Mouse (Mus musculus): Measurements from ENCODE around the gene Phf5a. TPM values are rescaled to one million over a fixed set of nuclear protein-coding genes. Genes with fewer than 3 reads are reported as not detected.

Gene Phf5a
- total and polyA plus RNA-seq, 2 experiments from 2014 or later, result 41.5 to 107 TPM

DNA sequence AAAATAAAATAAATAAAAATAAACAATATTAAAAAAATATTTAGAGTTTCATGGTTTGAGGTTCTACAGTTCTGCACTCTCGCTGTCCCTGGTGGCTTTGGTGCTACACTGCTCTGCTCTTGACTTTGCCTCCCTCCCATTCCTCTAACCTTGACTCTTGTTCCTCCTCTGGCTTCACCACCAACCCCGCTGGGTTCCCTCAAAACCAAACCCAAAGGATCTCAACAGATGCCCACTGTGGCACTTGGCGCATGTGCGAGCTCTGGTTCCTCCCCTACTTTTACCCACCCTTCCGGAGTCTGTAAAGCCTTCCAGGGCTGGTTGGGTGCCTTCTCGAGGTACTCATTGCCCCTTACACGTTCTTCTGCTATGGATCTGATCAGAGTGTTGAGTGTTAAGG, 29.4 kb downstream of the Phf5a start:
- no peak overlapping the region for H3K4me2 ChIP-seq (ENCODE audit: low read depth)
- no peak for ATAC-seq
- H3K27ac ChIP-seq (ENCODE audit: low read depth, low read length), result no peak overlapping the region
- 87% methylated on average over 7 of the region's 7 CpGs for WGBS
- H3K9me3 ChIP-seq (ENCODE audit: low read length), result no peaks in the 10 kb centered on the region
- no peaks in the 10 kb centered on the region for H3K4me1 ChIP-seq (ENCODE audit: insufficient read depth)
- H3K4me3 ChIP-seq (ENCODE audit: low read depth, low read length), result no peak overlapping the region
- H3K27me3 ChIP-seq (ENCODE audit: insufficient read depth, low read length), result no peaks in the 10 kb centered on the region
- no peak for TF ChIP-seq CTCF (IDR thresholded peaks at IDR 0.05; ENCODE audit: low read depth)
- no peak overlapping the region for H3K9ac ChIP-seq
- H3K36me3 ChIP-seq (ENCODE audit: insufficient read depth), result no peaks in the 10 kb centered on the region
- no peak for DNase-seq

DNA sequence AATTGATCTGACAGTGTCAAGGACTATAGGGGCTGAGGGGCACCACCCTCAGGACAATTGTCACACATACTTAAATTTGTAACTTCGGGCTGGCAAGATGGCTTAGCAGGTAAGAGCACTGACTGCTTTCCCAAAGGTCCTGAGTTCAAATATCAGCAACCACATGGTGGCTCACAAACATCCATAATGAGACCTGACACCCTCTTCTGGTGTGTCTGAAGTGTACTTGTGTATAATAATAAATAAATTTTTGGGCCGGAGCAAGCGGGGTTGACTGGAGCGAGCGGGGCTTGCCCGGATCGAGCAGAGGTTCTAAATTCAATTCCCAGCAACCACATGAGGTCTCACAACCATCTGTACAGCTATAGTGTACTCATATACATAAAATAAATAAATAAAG, 31.4 kb downstream of the Phf5a start:
- Histone ChIP-seq H3K4me2 (ENCODE audit: low read depth) (no peak overlapping the region), H3K9ac (no peak overlapping the region), H3K27ac (ENCODE audit: low read depth, low read length) (no peak overlapping the region), H3K36me3 (ENCODE audit: insufficient read depth) (no peaks in the 10 kb centered on the region), H3K4me3 (ENCODE audit: low read depth, low read length) (no peak overlapping the region), H3K27me3 (ENCODE audit: insufficient read depth, low read length) (no peaks in the 10 kb centered on the region), H3K9me3 (ENCODE audit: low read length) (no peaks in the 10 kb centered on the region), H3K4me1 (ENCODE audit: insufficient read depth) (no peaks in the 10 kb centered on the region; the same call in 1 of the 2 replicates)
- DNase-seq (no peak), ATAC-seq (no peak)
- TF ChIP-seq CTCF (IDR thresholded peaks at IDR 0.05; ENCODE audit: low read depth), result no peak
- 92% methylated on average over 7 of the region's 7 CpGs for WGBS

DNA sequence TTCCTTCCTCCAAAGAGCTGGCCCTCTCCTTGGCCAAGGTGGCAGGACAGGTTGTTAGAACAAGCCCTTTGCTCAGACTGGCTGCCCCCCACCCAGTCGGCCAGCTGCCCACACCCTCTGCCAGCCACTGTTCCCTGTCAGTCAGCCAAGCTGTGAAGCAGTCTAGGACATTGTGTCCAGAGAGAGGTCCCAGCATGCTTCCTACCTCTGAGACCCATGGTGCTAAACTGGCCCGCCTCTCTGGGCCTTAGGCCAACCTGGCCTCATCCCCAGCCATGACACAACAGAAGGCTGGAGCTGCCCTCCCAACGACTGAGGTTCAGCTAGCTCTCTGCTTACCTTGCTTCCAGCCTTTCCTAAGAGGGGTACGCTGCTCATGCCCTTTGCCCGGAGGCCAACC, 32.1 kb downstream of the Phf5a start:
- Histone ChIP-seq H3K4me1 (ENCODE audit: insufficient read depth) (no peaks in the 10 kb centered on the region; the same call in 1 of the 2 replicates), H3K4me2 (ENCODE audit: low read depth) (no peak overlapping the region), H3K9ac (no peak overlapping the region), H3K4me3 (ENCODE audit: low read depth, low read length) (no peak overlapping the region), H3K9me3 (ENCODE audit: low read length) (no peaks in the 10 kb centered on the region), H3K36me3 (ENCODE audit: insufficient read depth) (no peaks in the 10 kb centered on the region), H3K27ac (ENCODE audit: low read depth, low read length) (0 out of 2 replicates have a peak overlapping the region, but pooled peaks have one; percentile 5), H3K27me3 (ENCODE audit: insufficient read depth, low read length) (no peaks in the 10 kb centered on the region)
- WGBS, result 39% methylated on average over 5 of the region's 5 CpGs
- ATAC-seq (peak; percentile 85), DNase-seq (peak; percentile 73)
- TF ChIP-seq CTCF (IDR thresholded peaks at IDR 0.05; ENCODE audit: low read depth), result no peak

DNA sequence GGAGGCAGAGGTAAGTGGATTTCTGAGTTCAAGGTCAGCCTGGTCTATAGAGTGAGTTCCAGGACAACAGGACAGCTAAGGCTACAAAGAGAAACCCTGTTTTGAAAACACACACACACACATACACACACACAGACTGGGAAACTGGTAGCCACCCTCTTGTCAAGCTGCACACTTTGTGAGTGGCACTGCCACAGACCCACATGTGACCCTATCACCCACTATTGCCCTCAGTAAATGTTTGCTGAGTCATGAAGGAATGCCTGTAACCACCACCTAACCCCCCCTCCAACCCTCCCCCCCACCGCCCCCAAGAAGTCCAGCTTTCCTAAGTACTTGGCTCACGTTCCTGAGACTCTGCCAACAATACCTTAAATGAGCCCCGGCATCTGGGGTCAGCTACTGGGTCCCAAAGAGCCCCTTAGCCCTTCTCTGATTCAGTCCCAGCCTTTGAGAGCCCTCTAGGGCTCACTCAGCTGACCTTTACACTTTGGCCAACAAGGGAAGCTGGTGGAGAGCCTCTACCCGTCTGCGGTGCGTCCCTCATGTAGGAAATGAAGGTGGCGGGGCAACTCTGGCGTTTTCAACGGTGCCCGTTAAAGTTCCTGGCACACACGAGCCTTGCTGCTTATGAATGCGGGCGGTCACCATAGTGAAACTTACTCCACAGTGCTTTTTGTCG, 33.0 kb downstream of the Phf5a start:
- H3K9me3 ChIP-seq (ENCODE audit: low read length), result no peaks in the 10 kb centered on the region
- H3K9ac ChIP-seq, result no peak overlapping the region
- no peak for ATAC-seq
- no peaks in the 10 kb centered on the region for H3K27me3 ChIP-seq (ENCODE audit: insufficient read depth, low read length)
- no peaks in the 10 kb centered on the region; the same call in 1 of the 2 replicates for H3K4me1 ChIP-seq (ENCODE audit: insufficient read depth)
- no peaks in the 10 kb centered on the region for H3K36me3 ChIP-seq (ENCODE audit: insufficient read depth)
- no peak for DNase-seq
- TF ChIP-seq CTCF (IDR thresholded peaks at IDR 0.05; ENCODE audit: low read depth), result no peak
- H3K27ac ChIP-seq (ENCODE audit: low read depth, low read length), result peak overlapping the region; percentile 54; the same call in 1 of the 2 replicates
- H3K4me2 ChIP-seq (ENCODE audit: low read depth), result no peak overlapping the region
- 42% methylated on average over 14 of the region's 14 CpGs for WGBS
- H3K4me3 ChIP-seq (ENCODE audit: low read depth, low read length), result no peak overlapping the region

DNA sequence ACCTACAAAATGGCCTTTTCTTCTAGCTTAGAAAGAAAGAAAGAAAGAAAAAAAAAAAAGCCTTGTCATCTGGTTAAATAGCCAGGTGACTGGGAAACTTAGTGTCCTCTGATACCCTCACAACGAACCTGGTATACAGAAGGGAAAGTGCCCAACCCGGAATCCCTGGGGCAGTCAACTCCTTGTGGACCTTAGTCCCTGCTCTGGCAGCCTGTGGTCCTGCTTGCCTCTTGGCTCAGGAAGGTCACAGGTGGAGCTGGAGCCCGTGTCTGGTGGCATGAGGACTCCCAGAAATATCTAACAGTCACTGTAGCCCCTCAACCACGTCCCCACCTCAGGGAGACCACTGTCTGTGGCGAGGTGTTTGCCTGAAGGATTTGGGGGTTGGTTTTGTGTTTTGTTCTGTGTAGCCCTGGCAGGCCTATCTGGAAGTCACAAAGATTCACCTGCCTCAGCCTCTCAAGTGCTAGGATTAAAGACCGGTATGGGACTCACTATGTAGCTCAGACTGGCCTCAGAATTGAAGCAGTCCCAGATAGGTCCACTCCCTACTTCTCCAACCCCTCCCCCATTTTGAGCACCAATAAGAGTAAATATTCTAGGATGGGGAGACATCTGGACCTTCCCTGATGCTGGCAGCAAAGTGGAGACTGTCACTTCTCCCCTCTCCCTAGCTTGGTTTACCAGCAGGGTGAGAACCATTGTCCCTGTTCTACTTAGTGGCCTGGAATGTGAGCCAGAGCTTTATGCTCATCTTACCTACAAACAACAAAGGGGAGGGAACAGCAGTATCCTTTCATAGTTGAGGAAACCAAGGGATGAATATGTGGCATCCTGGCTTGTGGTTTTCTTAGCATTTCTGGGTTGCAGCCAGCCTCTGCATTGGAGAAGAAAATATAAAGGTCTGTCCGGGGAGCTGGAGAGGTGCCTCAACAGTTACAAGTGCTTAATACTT, 34.5 kb downstream of the Phf5a start:
- H3K27ac ChIP-seq (ENCODE audit: low read depth, low read length), result no peak overlapping the region
- ATAC-seq, result no peak
- H3K27me3 ChIP-seq (ENCODE audit: insufficient read depth, low read length), result no peaks in the 10 kb centered on the region
- no peak overlapping the region for H3K4me3 ChIP-seq (ENCODE audit: low read depth, low read length)
- H3K9ac ChIP-seq, result no peak overlapping the region
- WGBS, result 66% methylated on average over 7 of the region's 7 CpGs
- DNase-seq, result no peak
- no peaks in the 10 kb centered on the region; the same call in 1 of the 2 replicates for H3K4me1 ChIP-seq (ENCODE audit: insufficient read depth)
- no peak overlapping the region for H3K4me2 ChIP-seq (ENCODE audit: low read depth)
- no peaks in the 10 kb centered on the region for H3K36me3 ChIP-seq (ENCODE audit: insufficient read depth)
- no peak for TF ChIP-seq CTCF (IDR thresholded peaks at IDR 0.05; ENCODE audit: low read depth)
- H3K9me3 ChIP-seq (ENCODE audit: low read length), result no peaks in the 10 kb centered on the region

DNA sequence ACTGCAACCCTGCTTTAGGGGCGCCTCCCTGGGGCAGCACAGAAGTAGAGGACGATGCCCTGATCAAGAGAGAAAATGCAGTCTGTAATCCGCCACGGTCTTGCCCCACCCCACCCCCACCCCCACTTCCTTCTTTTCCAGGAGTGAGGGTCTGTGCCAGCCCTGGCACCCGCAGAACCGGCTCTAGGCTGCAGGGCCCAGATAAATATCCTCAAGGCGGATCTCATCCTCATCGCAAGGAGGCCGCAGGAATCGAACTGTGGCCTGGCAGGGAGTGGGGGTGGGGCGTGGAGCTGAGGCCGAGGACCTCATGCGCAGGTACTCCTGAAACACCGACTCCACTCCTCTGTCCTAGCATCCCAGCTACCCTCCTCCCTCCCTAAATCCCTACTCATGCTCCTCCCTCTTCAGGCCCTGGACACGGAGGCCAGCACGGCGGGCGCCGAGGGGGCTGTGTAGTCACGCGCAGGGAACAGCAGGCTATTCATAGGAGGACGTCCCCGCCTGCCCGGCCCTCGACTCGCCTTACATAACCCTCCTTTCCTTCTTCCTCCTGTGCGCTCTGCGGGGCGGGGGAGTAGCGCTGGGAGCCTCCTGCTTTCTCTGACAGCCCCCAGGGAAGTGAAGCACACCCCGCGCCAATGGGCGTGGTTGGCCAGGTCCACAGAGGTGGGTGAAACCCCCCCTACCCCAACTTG, 35.4 kb downstream of the Phf5a start:
- ATAC-seq (peak; percentile 73), DNase-seq (no peak)

More for the DNA sequence above, 35.4 kb downstream of the Phf5a start:
- H3K4me2 ChIP-seq (ENCODE audit: low read depth), result peak overlapping the region; percentile 39
- 0 out of 2 replicates have a peak overlapping the region, but pooled peaks have one; percentile 29 for H3K27ac ChIP-seq (ENCODE audit: low read depth, low read length)
- no peaks in the 10 kb centered on the region for H3K36me3 ChIP-seq (ENCODE audit: insufficient read depth)
- H3K27me3 ChIP-seq (ENCODE audit: insufficient read depth, low read length), result no peaks in the 10 kb centered on the region
- WGBS, result 5% methylated on average over 32 of the region's 33 CpGs
- H3K9me3 ChIP-seq (ENCODE audit: low read length), result no peaks in the 10 kb centered on the region
- H3K4me1 ChIP-seq (ENCODE audit: insufficient read depth), result no peaks in the 10 kb centered on the region; the same call in 1 of the 2 replicates
- peak overlapping the region; percentile 31 for H3K9ac ChIP-seq
- peak overlapping the region; percentile 17; the same call in 1 of the 2 replicates for H3K4me3 ChIP-seq (ENCODE audit: low read depth, low read length)
- TF ChIP-seq CTCF (IDR thresholded peaks at IDR 0.05; ENCODE audit: low read depth), result no peak
